Mouse (Mus musculus) limb, embryonic 14.5 days (tissue): ENCODE measurements around the gene Zc3h4. TPM values are rescaled to one million over a fixed set of nuclear protein-coding genes. Genes with fewer than 3 reads are reported as not detected.

Source experiments
- ATAC-seq: fragments of 200-750 bp; cut with Nextera tagmentation; 2 replicates; pipeline ENCODE4 v1.8.0; 2017; ENCODE audit warnings: low read depth, moderate number of reproducible peaks, moderate TSS enrichment; ENCODE audit not compliant: low FRiP score
- DNase-seq: peaks from one replicate; pipeline ENCODE4 v3.0.0-alpha.2; 2015; ENCODE audit warnings: low spot score
- H3K27ac ChIP-seq: fragments of 300-500 bp; sonication (generic); replicated peaks from 2 replicates; pipeline ENCODE4 v1.5.1; 2014; ENCODE audit warnings: low read depth, mild to moderate bottlenecking, low read length, moderate library complexity, mixed read lengths
- H3K27me3 ChIP-seq: fragments of 300-500 bp; sonication (generic); 2 replicates; pipeline ENCODE4 v1.6.1; 2014; ENCODE audit warnings: low read length, mixed read lengths; ENCODE audit not compliant: control insufficient read depth, insufficient read depth
- H3K36me3 ChIP-seq: fragments of 300-500 bp; sonication (generic); 2 replicates; pipeline ENCODE4 v1.6.1; 2014; ENCODE audit warnings: mild to moderate bottlenecking, low read length, moderate library complexity, mixed read lengths; ENCODE audit not compliant: control insufficient read depth, insufficient read depth
- H3K4me1 ChIP-seq: fragments of 300-500 bp; sonication (generic); 2 replicates; pipeline ENCODE4 v1.6.1; 2014; ENCODE audit warnings: antibody characterized with exemption, low read length, mixed read lengths; ENCODE audit not compliant: control insufficient read depth, insufficient read depth
- H3K4me2 ChIP-seq: fragments of 300-500 bp; sonication (generic); replicated peaks from 2 replicates; pipeline ENCODE4 v1.6.1; 2014; ENCODE audit warnings: low read depth, mild to moderate bottlenecking, low read length, moderate library complexity; ENCODE audit not compliant: severe bottlenecking
- H3K4me3 ChIP-seq: fragments of 300-500 bp; sonication (generic); replicated peaks from 2 replicates; pipeline ENCODE4 v1.5.1; 2014; ENCODE audit warnings: low read length
- H3K9ac ChIP-seq: fragments of 300-500 bp; sonication (generic); 2 replicates; pipeline ENCODE4 v1.6.1; 2014; ENCODE audit warnings: mild to moderate bottlenecking, low read depth, low read length, moderate library complexity; ENCODE audit not compliant: severe bottlenecking
- H3K9me3 ChIP-seq: fragments of 300-500 bp; sonication (generic); 2 replicates; pipeline ENCODE4 v1.6.1; 2016; ENCODE audit warnings: low read length; ENCODE audit not compliant: control insufficient read depth
- POLR2A ChIP-seq: fragments of 200-500 bp; IDR thresholded peaks from 2 replicates; pipeline ENCODE4 v1.8.0; 2012; ENCODE audit warnings: inconsistent platforms, mild to moderate bottlenecking, moderate library complexity, borderline replicate concordance; ENCODE audit not compliant: insufficient read depth, insufficient read length; ENCODE audit errors: extremely low read depth
- WGBS: fragments of 180-500 bp; shearing (Covaris S2); extraction: QIAGEN DNeasy Blood & Tissue Kit; methylation state at CpG from one replicate; pipeline ENCODE4 v1.1.7; 2014; 5-methylcytosine and 5-hydroxymethylcytosine counted together
- polyA plus RNA-seq, 2 experiments: library from polyadenylated mRNA; depleted of rRNA in 1 of 2; stranded (reverse) in 1 of 2; unstranded in 1 of 2; fragments of >200 nt; fragmentation: Nextera tagmentation in 1 of 2; extraction: Ambion mirVana in 1 of 2; gene quantifications; 2 replicates each; pipeline versions ENCODE4 v1.2.1 to v1.2.3; 2012 to 2014

The Zc3h4 gene
- polyA plus RNA-seq, 2 experiments, result 15.7 to 49.1 TPM

DNA sequence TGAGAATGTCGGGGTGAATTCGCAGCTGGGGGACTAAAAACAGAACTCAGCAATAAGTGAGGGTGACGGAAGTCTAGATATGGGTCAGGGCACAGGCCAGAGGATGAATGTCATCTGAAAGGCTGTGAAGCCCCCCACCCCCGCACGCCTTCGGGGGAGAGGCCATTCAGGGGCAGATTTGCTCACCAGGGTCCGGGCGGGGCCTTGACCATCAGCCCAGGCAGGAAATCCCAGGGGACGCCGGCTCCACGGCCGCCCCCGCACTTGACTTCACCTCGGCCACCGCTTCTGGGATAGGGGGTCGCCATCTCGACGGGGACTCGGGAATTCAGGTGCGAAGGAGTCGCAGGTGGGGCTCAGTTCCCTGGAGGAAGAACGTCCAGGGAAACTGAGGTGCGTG lies 74.6 kb downstream of the Zc3h4 start:
- TF ChIP-seq POLR2A, result no peak
- H3K4me1 ChIP-seq, result peaks cover 13% of the 10 kb centered on the region

DNA sequence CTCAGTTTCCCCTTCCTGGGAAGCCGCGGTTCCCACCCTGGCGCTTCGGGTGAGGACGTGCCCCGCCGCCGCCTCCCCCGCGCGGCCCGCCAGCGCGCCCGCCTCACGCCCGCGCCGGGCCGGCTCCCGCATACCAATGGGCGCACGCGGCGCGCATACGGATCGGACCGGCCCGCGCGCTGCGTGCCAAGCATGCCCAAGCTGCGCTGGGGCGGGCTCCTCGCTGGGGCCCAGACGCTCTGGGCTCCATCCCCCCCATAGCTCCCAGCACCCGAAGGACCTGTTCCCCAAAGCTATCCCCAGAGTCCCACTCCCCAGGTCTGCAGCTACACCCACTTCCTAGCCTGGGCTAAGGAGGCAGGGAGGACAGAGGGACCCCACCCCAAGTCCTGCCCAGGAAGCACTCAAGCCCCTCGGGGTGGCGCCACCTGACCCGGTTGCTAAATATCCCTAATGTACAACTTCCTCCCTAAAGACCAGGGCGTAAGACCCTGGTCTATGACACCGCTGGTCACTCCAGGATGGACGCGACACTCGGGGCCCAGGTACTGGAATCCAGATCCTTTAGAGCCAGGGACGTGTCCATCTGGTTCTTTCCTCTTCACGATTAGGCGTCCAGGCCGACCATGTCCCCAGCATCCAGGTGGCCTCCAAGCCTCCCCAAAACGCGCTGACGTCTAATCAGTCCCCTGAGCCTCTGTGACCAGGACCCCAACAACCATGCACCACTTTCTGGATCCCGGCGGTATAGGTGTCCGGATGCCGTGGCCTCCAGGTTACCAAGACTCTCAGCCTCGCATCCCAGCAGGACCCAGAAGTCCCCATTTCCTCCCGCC lies 75.3 kb downstream of the Zc3h4 start:
- 2% methylated on average over 37 of the region's 59 CpGs for WGBS
- H3K9ac ChIP-seq, result no peak overlapping the region
- H3K27me3 ChIP-seq, result peaks cover 62% of the 10 kb centered on the region
- no peak for TF ChIP-seq POLR2A
- H3K27ac ChIP-seq, result no peak overlapping the region
- H3K4me1 ChIP-seq, result peaks cover 13% of the 10 kb centered on the region
- no peaks in the 10 kb centered on the region for H3K9me3 ChIP-seq
- H3K36me3 ChIP-seq, result no peaks in the 10 kb centered on the region
- peak overlapping the region; percentile 23 for H3K4me3 ChIP-seq
- DNase-seq (no peak), ATAC-seq (no peak)
- H3K4me2 ChIP-seq, result peak overlapping the region; percentile 37

More for the DNA sequence above, 74.6 kb downstream of the Zc3h4 start:
- WGBS, result 4% methylated on average over 21 of the region's 23 CpGs
- H3K36me3 ChIP-seq, result no peaks in the 10 kb centered on the region
- H3K4me3 ChIP-seq, result peak overlapping the region; percentile 23
- H3K4me2 ChIP-seq, result no peak overlapping the region
- H3K27me3 ChIP-seq, result peaks cover 66% of the 10 kb centered on the region
- H3K9ac ChIP-seq, result no peak overlapping the region
- H3K27ac ChIP-seq, result no peak overlapping the region
- DNase-seq (no peak), ATAC-seq (no peak)
- no peaks in the 10 kb centered on the region for H3K9me3 ChIP-seq

DNA sequence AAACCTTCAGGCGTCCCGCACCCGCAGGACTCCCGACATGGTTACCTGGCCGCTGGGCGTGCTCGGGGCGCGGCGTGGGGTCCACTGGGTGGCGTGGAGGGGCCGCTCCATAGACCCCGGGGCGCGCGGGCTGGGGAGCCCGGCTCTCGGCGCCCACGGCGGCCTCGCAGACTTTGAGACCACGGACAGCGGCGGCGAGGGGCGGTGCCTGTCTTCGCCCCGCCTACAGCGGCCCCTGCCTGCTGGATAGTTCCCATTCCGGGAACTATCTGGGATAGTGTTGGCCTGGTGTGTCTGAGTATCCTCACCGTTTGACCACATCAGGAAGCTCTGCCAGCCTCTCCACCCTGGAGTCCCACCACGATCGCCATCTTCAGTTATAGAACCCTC lies 75.9 kb downstream of the Zc3h4 start:
- ATAC-seq (peak; percentile 57), DNase-seq (no peak)
- no peak for TF ChIP-seq POLR2A

GRCm38 (mm10) chr7:16477628-16478027 lies 76.9 kb downstream of the Zc3h4 start, which contains the start of gene Npas1:
Gene Npas1, minus strand, starts transcription at chr7:16477728.
- TF ChIP-seq POLR2A, result no peak
- Histone ChIP-seq H3K4me1 (peaks cover 13% of the 10 kb centered on the region), H3K4me2 (peak within 1 kb of the TSS; percentile 37), H3K4me3 (peak within 1 kb of the TSS; percentile 23), H3K36me3 (no peaks in the 10 kb centered on the region), H3K9me3 (no peaks in the 10 kb centered on the region), H3K9ac (no peak within 1 kb of the TSS), H3K27me3 (peaks cover 47% of the 10 kb centered on the region), H3K27ac (no peak within 1 kb of the TSS)
- DNase-seq (no peak), ATAC-seq (no peak)
- 87% methylated on average over 8 of the region's 8 CpGs for WGBS

More for the DNA sequence above, 75.9 kb downstream of the Zc3h4 start:
- Histone ChIP-seq H3K9ac (no peak overlapping the region), H3K9me3 (no peaks in the 10 kb centered on the region), H3K27me3 (peaks cover 56% of the 10 kb centered on the region), H3K27ac (no peak overlapping the region), H3K4me1 (peaks cover 13% of the 10 kb centered on the region), H3K36me3 (no peaks in the 10 kb centered on the region), H3K4me2 (peak overlapping the region; percentile 37), H3K4me3 (peak overlapping the region; percentile 23)
- 1% methylated on average over 29 of the region's 34 CpGs for WGBS

Other genes with a start within 250 kb of the Zc3h4 start
- gene Meis3, start 225.8 kb upstream of the Zc3h4 start, polyA plus RNA-seq (2012; rRNA removed), result 29.3 and 34.2 TPM in 2 replicates
- gene Meis3, start 225.8 kb upstream of the Zc3h4 start, polyA plus RNA-seq (2014; fragmentation: Nextera tagmentation; extraction: Ambion mirVana), result 15.1 and 16.2 TPM in 2 replicates
- gene Dhx34, start 178.9 kb upstream of the Zc3h4 start, polyA plus RNA-seq (2012; rRNA removed), result 17.0 and 25.9 TPM in 2 replicates
- gene Dhx34, start 178.9 kb upstream of the Zc3h4 start, polyA plus RNA-seq (2014; fragmentation: Nextera tagmentation; extraction: Ambion mirVana), result 8.9 and 9.4 TPM in 2 replicates
- 0.15 and 0.32 TPM in 2 replicates for gene C5ar2, start 156.8 kb upstream of the Zc3h4 start, polyA plus RNA-seq (2012; rRNA removed)
- gene C5ar2, start 156.8 kb upstream of the Zc3h4 start, polyA plus RNA-seq (2014; fragmentation: Nextera tagmentation; extraction: Ambion mirVana), result 0.07 TPM in 1 of 2 replicates, not detected in the other
- gene C5ar1, start 141.4 kb upstream of the Zc3h4 start, polyA plus RNA-seq (2012; rRNA removed), result 3.2 and 5.4 TPM in 2 replicates
- gene C5ar1, start 141.4 kb upstream of the Zc3h4 start, polyA plus RNA-seq (2014; fragmentation: Nextera tagmentation; extraction: Ambion mirVana), result 2.8 and 3.1 TPM in 2 replicates
- gene Inafm1, start 127.3 kb upstream of the Zc3h4 start, polyA plus RNA-seq (2012; rRNA removed), result 48.7 and 57.8 TPM in 2 replicates
- 24.3 and 27.4 TPM in 2 replicates for gene Inafm1, start 127.3 kb upstream of the Zc3h4 start, polyA plus RNA-seq (2014; fragmentation: Nextera tagmentation; extraction: Ambion mirVana)
- 64.4 and 84.8 TPM in 2 replicates for gene Ccdc9, start 114.1 kb upstream of the Zc3h4 start, polyA plus RNA-seq (2012; rRNA removed)
- 15.9 and 17.7 TPM in 2 replicates for gene Ccdc9, start 114.1 kb upstream of the Zc3h4 start, polyA plus RNA-seq (2014; fragmentation: Nextera tagmentation; extraction: Ambion mirVana)
- gene Bbc3, start 92.5 kb upstream of the Zc3h4 start, polyA plus RNA-seq (2012; rRNA removed), result 7.4 and 11.9 TPM in 2 replicates
- 3.7 and 4.0 TPM in 2 replicates for gene Bbc3, start 92.5 kb upstream of the Zc3h4 start, polyA plus RNA-seq (2014; fragmentation: Nextera tagmentation; extraction: Ambion mirVana)
- gene Sae1, start 13.1 kb upstream of the Zc3h4 start, polyA plus RNA-seq (2012; rRNA removed), result 143 and 172 TPM in 2 replicates
- gene Sae1, start 13.1 kb upstream of the Zc3h4 start, polyA plus RNA-seq (2014; fragmentation: Nextera tagmentation; extraction: Ambion mirVana), result 273 and 289 TPM in 2 replicates
- gene Tmem160, start 51.9 kb downstream of the Zc3h4 start, polyA plus RNA-seq (2012; rRNA removed), result 32.8 and 41.6 TPM in 2 replicates
- gene Tmem160, start 51.9 kb downstream of the Zc3h4 start, polyA plus RNA-seq (2014; fragmentation: Nextera tagmentation; extraction: Ambion mirVana), result 42.7 and 51.3 TPM in 2 replicates
- 0.03 TPM in 2 replicates for gene Npas1, start 76.8 kb downstream of the Zc3h4 start, polyA plus RNA-seq (2012; rRNA removed)
- 0.15 and 0.21 TPM in 2 replicates for gene Npas1, start 76.8 kb downstream of the Zc3h4 start, polyA plus RNA-seq (2014; fragmentation: Nextera tagmentation; extraction: Ambion mirVana)
- gene Arhgap35, start 214.1 kb downstream of the Zc3h4 start, polyA plus RNA-seq (2012; rRNA removed), result 24.7 and 28.5 TPM in 2 replicates
- gene Arhgap35, start 214.1 kb downstream of the Zc3h4 start, polyA plus RNA-seq (2014; fragmentation: Nextera tagmentation; extraction: Ambion mirVana), result 23.0 and 24.5 TPM in 2 replicates